Mouse (Mus musculus): ENCODE measurements around the gene Sgms1. TPM values are rescaled to one million over a fixed set of nuclear protein-coding genes. Genes with fewer than 3 reads are reported as not detected.
A peak's percentile ranks its signal among the peaks of the same experiment; 100 is the strongest.
"Not testable (repeated sequence)": the region's sequence is repeated elsewhere in the genome, so short reads cannot be mapped to it uniquely, and the experiment has no call there.

The Sgms1 gene
- total RNA-seq, 2 experiments from 2014 or later: 58.8 to 59.5 TPM

DNA sequence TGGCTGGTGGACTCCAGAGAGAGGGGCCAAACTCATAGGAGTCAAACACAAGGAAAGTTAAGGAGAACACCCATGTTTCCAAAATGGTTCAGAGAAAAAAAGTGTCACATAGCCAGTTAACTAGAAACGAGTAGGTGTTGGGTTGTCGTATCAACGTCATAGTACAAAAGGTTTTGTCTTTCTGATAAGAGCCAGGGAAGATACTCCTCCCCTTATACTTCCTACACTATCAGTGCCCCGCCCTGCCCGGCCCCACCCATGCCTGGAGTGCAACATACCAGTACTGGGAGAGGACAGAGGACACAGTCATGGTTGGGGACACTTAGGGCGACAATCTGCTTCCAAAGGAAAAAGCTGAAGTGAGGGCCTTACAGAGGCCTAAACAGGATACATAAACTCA, 232.5 kb downstream of the Sgms1 start:
- Histone ChIP-seq H3K27ac (no peak overlapping the region), H3K4me3 (no peak overlapping the region)
- intact Hi-C loops (cut with DNase I): no loop called here
- TF ChIP-seq CTCF (IDR thresholded peaks at IDR 0.05): no peak
- no peak for DNase-seq (ENCODE audit: extremely low spot score in 1 of 2, low spot score in 2 of 2)

DNA sequence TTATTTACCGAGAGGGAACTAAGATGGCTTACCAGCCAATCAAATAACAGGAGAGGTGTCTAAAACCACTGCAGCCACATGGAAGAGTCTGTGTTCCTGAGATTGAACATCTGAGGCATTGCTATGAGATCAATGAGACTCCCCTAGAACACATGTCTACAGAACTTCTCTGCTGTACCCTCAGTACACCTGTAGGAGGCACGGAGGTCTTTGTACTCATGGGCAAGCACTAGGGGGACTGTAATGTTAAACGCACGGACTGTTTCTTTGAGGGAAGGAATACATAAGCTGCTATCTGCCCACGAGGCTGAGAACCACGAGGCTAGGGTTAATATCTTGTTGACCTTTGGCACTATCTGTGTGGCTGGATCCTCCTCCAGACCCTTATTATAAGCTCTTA, 237.0 kb downstream of the Sgms1 start:
- TF ChIP-seq CTCF (IDR thresholded peaks at IDR 0.05): peak; percentile 21; the same call in 1 of the 2 replicates
- no peak for DNase-seq (ENCODE audit: extremely low spot score in 1 of 2, low spot score in 2 of 2)
- H3K27ac ChIP-seq: no peak overlapping the region
- H3K4me3 ChIP-seq: no peak overlapping the region
- intact Hi-C loops (cut with DNase I): no loop called here

DNA sequence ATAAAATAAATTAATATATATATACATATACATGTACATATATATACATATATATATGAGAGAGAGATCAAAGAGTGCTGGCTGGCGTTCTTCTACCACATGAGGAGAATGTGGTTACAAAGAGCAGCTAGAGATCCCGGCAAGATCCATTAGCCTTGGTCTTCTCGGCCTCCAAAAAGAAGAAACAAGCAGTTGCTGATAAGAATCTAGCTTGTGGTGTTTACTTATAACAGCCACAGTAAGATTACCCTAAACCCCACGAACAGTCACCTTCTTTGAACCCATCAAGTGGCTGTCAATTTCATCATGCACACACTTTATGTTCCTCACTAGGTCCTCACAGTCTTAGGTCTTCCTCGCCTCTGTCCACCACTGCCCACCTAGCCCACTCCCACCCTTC, 240.8 kb downstream of the Sgms1 start:
- no peak for TF ChIP-seq CTCF (IDR thresholded peaks at IDR 0.05)
- H3K4me3 ChIP-seq: no peak overlapping the region
- DNase-seq (ENCODE audit: extremely low spot score in 1 of 2, low spot score in 2 of 2): no peak
- intact Hi-C loops (cut with DNase I): no loop called here
- H3K27ac ChIP-seq: no peak overlapping the region

DNA sequence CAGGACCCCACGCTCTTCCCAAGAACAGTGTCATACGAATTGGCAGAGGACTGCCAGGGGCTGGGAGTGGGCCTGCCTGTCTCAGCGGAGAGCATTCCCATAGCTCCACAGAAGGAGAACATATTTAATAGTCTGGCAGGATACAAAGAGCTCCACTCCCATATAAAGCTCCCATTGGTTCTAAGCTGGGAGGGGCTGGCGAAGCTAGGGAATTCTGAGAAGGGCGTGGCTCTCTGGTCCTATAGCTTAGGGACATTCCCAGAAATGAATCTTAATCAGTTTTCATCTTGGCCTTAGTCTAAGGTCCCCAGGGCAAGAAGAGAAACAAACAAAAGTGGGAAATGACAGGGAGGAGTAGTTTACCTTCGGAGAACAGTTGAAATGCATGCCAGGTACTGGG, 247.1 kb downstream of the Sgms1 start:
- no peak for DNase-seq (ENCODE audit: extremely low spot score in 1 of 2, low spot score in 2 of 2)
- H3K27ac ChIP-seq: no peak overlapping the region
- intact Hi-C loops (cut with DNase I): no loop called here
- H3K4me3 ChIP-seq: no peak overlapping the region
- TF ChIP-seq CTCF (IDR thresholded peaks at IDR 0.05): no peak

DNA sequence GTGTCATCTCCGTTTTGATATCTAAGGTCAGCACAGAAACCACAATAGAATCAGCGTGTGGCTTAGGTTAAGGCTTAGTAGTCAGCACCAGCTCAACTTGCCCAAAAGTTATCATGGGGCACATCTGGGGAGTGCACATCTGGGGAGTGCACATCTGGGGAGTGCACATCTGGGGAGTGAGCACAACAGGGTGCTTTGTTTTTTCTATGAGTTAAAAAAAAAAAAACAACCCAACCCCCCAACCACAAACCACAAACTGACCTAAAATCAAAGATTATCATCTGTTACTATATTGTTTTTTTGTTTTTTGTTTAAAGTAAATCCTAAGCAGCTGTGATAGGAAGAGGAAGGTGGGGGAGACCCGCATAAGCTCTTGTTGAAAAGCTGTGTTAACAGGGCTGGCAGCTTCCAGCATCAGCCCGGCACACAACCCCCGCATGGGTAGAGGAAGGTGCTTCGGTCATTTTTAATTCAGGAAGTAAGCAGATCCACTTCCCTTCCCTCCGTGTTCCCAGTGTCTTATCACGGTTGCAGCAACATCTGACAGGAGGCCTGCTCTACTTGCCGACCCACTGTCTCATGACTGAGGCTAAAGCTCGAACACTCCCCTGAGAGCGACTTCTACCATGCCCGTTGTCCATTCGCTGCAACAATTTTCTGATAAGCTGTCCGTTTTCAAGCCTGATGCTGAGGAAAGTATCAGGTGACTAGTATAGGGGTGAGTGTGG, 251.0 kb downstream of the Sgms1 start:
- no peak for TF ChIP-seq CTCF (IDR thresholded peaks at IDR 0.05)
- DNase-seq (ENCODE audit: extremely low spot score in 1 of 2, low spot score in 2 of 2): no peak
- no peak overlapping the region for H3K27ac ChIP-seq
- intact Hi-C loops (cut with DNase I): no loop called here
- no peak overlapping the region for H3K4me3 ChIP-seq

DNA sequence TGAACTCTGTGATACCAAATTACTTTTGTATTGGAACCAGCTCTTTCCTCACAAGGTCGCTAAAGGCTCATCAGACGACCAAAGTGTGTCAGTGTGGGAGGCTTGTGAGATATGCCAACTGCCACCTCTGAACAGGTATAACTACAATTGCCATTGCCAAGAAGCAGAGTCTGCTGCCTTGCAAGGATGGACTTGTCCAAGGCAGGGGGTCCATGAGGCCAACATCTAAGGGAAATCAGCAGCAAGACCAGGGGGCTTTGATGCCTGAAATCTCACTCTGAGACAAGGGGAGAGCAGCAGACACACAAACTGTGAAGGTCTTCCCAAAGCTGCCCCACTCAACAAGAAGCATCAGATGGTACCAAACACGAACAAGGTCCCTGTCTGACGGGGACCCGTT, 251.6 kb downstream of the Sgms1 start:
- no peak overlapping the region for H3K27ac ChIP-seq
- intact Hi-C loops (cut with DNase I): no loop called here
- no peak for DNase-seq (ENCODE audit: extremely low spot score in 1 of 2, low spot score in 2 of 2)
- H3K4me3 ChIP-seq: no peak overlapping the region
- TF ChIP-seq CTCF (IDR thresholded peaks at IDR 0.05): no peak

DNA sequence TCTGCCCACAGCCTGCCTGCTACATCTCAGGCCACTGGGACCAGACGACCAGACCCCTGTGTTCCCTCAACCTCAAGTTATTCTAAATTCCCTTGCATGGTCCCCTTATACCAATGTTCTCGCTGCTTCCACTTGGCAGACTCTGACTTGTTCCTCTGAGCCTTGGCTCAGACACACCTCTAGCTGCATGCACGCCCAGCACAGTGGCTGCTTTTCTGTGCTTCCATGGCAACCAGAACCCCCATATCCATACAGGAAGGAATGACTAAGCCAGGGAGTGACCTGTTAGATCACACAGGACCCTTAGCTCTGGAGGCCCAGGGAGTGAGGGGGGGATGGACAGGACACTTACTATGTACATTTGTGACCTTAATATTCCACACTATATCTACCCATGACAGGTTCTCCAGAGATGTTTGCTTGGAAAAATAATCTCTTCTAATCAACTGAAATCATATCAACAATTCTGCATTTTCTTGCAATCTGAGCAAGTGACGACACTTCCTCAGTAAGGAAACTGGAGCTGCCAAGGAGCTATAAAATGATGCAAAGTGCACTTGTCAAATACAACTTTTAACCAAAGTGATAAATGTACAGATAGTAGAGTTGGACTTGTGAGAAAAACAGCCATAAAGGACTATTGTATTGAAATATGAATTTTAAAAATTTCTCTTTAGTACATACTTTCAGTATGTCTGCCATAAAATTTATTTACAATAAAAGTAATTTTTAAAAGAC, 252.5 kb downstream of the Sgms1 start:
- H3K4me3 ChIP-seq: no peak overlapping the region
- intact Hi-C loops (cut with DNase I): no loop called here
- TF ChIP-seq CTCF (IDR thresholded peaks at IDR 0.05): no peak
- DNase-seq (ENCODE audit: extremely low spot score in 1 of 2, low spot score in 2 of 2): no peak
- no peak overlapping the region for H3K27ac ChIP-seq

DNA sequence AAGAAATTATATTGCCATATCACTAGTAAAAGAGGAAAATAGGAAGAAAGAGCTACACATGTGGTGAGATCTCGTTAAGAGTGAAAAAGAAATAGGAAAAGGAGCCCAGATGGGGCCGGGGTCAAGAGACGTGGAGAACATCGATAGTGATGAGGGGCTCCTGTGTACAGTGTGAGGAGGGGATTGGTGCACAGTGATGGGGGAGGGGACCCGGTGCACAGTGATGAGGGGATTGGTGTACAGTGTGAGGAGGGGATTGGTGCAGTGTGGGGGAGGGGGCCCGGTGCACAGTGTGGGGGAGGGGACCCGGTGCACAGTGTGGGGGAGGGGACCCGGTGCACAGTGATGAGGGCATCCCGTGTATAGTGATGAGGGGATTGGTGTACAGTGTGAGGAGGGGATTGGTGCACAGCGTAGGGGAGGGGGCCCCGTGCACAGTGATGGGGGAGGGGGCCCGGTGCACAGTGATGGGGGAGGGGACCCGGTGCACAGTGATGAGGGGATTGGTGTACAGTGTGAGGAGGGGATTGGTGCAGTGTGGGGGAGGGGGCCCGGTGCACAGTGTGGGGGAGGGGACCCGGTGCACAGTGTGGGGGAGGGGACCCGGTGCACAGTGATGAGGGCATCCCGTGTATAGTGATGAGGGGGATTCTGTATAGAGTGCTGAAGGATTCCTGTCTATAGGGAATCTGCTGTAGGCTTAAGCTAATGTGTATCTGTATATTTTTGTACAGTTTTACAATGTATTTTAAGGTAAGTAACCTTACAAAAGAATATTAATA, 257.6 kb downstream of the Sgms1 start:
- H3K27ac ChIP-seq; H3K4me3 ChIP-seq; intact Hi-C loops (cut with DNase I); DNase-seq (ENCODE audit: extremely low spot score in 1 of 2, low spot score in 2 of 2): not testable (repeated sequence)

DNA sequence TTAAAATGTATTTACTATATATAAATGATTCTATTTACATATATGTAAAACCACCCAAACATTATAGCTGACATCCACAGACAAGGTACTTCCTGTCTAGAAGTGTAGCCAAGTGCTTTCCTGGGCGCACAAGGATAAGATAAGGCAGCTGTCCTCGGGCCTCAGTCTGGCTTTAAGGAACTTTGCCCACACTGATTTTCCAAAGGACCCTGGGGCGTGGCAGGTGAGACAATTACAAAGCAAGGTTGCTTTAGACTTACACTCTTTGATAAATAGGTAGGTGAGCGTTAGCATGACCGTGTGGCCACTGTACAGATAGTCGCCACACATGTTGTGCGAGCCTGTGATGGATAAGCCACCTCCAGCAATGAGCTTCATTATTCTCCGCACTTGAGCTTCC, 260.2 kb downstream of the Sgms1 start:
- H3K27ac ChIP-seq: no peak overlapping the region
- no peak overlapping the region for H3K4me3 ChIP-seq
- DNase-seq (ENCODE audit: extremely low spot score in 1 of 2, low spot score in 2 of 2): no peak
- TF ChIP-seq CTCF (IDR thresholded peaks at IDR 0.05): no peak
- intact Hi-C loops (cut with DNase I): no loop called here

DNA sequence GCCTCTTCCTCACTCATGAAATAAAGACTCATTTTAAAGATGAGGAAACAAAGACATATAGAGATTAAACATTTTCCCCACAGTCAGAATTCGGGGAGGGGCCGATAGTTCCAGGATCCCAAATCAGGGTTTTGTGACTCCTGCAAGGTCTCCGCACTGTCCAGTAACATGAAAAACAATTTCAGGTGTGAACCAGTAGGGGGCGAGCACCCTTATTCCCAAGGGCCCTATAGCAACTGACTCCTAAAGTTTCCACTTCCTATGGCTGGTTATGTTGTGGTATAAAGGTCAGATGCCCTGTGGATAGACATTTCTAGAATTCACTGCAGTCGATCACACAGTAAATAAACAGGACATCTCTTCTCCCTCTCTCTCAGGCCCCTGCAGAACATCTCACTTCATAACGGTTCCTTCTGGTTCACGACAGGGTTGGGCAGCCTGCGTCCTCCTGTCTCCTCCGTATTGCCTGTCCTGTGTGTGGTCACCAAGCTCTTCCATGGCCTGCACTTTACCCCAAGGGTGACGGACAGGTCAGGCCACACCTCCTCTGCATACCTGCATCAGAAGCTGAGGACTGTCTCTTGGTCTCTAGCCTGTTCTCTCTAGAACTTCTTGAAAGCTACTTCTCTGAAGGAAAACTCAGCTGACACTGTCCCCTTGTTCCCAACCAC, 262.2 kb downstream of the Sgms1 start:
- intact Hi-C loops (cut with DNase I): no loop called here
- H3K4me3 ChIP-seq: no peak overlapping the region
- no peak overlapping the region for H3K27ac ChIP-seq
- peak; percentile 70 for TF ChIP-seq CTCF (IDR thresholded peaks at IDR 0.05)
- DNase-seq (ENCODE audit: extremely low spot score in 1 of 2, low spot score in 2 of 2): no peak

DNA sequence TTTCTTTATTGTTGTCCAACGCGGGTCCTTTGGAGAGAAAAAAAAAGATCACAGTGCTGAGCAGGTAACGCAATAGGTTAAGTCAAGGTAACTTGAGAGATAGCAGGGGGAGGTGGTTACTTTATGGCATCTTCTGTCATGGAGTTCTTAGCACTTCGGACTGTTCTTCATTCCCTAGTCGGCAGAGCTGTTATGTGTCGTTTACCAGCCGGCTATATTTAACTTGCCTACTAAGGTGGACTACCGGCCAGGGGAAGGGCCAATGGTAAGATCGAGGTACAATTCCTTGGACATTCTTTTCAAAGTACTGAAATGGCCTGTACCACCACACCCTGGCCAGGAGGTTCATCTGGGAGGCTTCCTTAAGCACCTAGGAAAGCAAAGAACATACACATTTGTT, 265.4 kb downstream of the Sgms1 start:
- H3K27ac ChIP-seq: no peak overlapping the region
- no peak overlapping the region for H3K4me3 ChIP-seq
- no peak for DNase-seq (ENCODE audit: extremely low spot score in 1 of 2, low spot score in 2 of 2)
- intact Hi-C loops (cut with DNase I): no loop called here
- TF ChIP-seq CTCF (IDR thresholded peaks at IDR 0.05): no peak

DNA sequence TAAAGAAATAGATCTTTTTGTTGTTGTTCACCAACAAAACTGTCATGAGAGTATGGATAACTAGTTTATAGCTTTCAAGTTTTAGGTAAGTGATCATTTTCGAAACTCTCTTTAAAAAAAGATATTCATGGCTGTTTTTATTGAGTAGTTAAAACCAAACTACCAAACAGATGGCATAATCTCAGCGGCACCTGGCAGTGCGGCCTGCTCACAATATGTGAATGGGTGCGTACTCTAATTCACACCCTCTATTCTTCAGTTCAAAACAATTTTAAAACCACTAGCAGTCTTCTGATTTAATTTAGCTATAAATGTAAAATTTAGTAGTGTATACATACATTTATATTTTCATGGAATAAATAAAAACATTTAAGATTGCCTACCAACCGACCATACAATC, 266.3 kb downstream of the Sgms1 start:
- no peak for TF ChIP-seq CTCF (IDR thresholded peaks at IDR 0.05)
- H3K27ac ChIP-seq: no peak overlapping the region
- H3K4me3 ChIP-seq: no peak overlapping the region
- DNase-seq (ENCODE audit: extremely low spot score in 1 of 2, low spot score in 2 of 2): no peak
- intact Hi-C loops (cut with DNase I): no loop called here

Measured in left cerebral cortex, adult 2 months (tissue).